Mouse (Mus musculus) megakaryocyte-erythroid progenitor cell, adult 5-6 weeks (primary cell): ENCODE data around the gene Bcat1. TPM values are rescaled to one million over a fixed set of nuclear protein-coding genes. Genes with fewer than 3 reads are reported as not detected.
"Not testable (repeated sequence)": the region's sequence is repeated elsewhere in the genome, so short reads cannot be mapped to it uniquely, and the experiment has no call there.

Experiments
- ATAC-seq: replicated peaks from 2 replicates; pipeline ENCODE4 v1.8.0; 2016; ENCODE audit warnings: mild to moderate bottlenecking, inconsistent platforms; ENCODE audit not compliant: severe bottlenecking, poor library complexity, low FRiP score, low TSS enrichment
- total RNA-seq, 2 experiments: library from RNA; stranded (forward) in 1 of 2; stranded (reverse) in 1 of 2; fragments of 200-1000, 215-1000 nt in 1 of 2; fragments of >200 nt in 1 of 2; fragmentation: Nextera tagmentation in 1 of 2; gene quantifications; 2 replicates each; pipeline ENCODE4 v1.2.3; 2014 to 2017

The Bcat1 gene
- total RNA-seq, 2 experiments from 2014 or later = 0.47 to 2.7 TPM

DNA sequence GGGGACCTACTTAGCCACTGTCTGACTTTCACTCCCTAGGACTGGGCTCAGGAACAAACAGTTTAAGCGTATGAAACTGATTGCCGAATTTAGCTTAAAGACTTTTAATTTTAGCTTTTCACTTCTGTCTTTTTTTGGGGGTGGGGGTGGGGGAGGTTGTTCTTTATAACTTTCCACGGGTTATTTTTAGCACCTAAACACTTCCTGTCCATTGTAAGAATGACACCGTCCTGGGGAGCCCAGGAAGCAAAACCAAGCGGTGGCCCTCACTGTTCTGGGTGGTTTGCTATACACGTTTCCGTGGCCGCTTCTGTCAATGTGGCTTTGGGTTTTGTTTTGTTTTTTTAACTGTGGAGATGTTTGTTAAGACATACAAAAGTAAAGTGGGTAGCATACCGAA, 24.9 kb upstream of the Bcat1 start:
- ATAC-seq = no peak

DNA sequence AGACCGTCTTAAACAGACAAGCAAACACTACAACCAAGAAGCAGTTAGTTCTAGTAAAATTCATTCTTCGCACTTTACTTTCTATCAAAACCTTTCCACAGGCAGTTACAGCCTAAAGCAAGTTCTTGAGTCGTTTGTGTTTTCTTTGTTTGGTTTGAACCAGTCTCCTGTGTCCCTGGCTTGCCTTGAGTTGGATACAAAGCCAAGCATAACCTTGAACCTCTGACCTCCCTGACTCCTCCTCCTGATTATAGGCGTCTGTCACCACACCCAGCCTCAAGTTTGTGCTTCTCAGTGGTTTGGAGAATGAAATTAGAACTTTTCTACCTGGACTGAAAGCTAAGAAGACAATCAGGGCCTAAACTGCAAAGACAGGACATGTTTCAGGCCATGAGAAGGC, 18.4 kb upstream of the Bcat1 start:
- ATAC-seq = no peak

DNA sequence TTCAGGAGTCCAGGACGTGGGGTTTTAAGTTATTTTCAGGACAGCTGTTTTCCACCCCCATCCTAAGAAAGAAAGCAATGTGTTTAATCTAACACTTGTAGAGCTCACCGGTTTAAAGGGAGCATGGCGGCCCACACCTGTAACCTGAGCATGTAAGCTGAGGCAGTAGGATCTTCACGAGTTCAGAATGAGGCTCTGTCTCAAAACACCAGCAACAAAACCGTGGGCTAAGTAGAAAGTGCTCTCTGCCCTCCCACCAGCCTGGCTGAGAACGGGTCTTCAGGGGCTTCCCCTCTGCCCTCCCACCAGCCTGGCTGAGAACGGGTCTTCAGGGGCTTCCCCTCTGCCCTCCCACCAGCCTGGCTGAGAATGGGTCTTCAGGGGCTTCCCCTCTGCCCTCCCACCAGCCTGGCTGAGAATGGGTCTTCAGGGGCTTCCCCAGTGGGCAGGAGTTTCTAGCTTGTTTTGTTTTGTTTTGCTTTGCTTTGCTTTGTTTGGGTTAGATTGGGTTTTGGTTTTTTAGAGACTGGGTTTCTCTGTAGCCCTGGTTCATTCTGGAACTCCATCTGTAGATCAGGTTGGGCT, 17.1 kb upstream of the Bcat1 start:
- not testable (repeated sequence) for ATAC-seq

DNA sequence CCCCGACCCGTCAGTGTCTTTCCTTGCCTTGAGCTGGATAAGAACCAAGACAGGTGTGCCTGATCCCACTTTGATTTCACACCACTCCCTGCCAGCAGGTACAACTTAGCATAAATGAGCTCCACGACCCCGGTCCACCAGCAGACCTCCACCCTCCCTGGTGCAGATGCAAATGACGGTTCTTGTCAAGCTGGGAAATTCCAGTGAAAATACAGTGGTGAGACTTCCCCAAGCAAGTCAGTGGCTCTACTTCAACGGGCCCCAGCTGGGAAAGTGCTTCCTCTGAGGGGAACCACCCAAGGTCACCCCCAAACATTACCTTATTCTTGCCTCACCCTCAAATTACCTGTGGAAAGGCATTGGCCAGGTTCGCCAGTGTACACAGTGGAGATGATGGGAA, 16.0 kb upstream of the Bcat1 start:
- no peak for ATAC-seq

DNA sequence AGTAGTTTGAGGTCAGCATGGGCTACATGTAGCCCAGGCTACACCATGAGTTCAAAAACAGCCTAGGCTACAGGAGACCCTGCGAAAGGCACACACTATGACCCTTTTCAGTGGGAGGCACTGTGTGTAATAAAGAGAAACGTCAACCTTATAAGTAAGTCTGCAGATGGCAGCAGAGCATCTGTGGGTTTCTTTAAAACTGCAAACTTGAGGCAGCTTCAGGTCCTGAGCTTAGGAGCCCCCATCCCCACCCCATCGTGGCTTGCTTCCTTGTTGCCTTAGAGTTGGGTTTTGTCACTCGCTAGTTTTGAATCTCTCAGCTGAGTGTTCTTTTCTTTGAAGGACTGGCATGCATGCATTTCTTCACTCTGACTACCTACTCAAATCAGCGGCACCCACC, 14.9 kb upstream of the Bcat1 start:
- ATAC-seq = no peak

DNA sequence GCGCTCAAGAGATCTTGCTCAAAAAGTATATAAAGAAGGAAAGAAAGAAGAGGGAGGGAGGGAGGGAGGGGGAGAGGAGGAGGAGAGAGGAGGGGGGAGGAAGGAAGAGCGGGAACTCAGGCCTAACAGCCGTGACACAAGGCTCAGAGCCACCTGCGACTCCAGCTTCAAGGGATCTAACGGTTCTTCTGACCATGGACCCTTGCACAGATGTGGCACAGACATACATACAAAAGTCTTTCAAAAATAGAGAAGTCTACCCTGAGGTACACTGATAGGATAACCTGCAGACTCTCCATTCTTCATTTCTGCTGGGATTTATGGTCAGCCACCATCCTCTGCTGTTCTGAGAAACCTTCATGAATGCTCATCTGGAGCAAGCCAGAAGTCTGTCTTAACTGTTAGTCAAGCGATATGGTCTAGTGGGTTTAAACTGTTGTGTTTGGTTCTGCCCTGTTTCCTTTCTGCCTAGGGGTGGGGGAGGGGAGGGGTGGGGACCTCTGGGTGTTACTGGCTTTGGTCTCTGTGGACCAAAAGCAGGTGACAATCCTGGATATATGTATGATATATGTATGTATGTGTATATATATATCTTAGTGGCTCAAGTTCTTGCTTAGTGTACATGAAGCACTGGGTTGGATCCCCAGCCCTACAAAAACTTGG, 14.3 kb upstream of the Bcat1 start:
- no peak for ATAC-seq

DNA sequence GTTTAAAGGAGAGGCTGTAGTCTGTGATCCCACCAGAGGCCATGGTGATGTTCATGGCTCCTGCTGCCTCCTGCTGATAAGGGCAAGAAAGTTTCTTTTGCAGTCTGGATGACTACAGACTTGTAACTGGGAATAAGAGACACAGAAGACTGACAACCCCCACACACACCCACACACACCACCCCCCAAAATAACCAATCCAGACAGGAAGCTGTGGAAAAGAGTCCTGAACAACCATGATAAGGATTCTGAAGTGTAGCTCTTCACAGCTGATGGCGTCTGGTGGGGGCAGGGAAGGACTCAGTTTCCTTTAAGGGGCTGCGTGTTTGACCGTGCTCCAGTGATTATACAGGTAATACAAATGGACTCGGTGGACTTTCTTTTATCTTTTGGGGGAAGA, 13.4 kb upstream of the Bcat1 start:
- peak; percentile 92 for ATAC-seq

DNA sequence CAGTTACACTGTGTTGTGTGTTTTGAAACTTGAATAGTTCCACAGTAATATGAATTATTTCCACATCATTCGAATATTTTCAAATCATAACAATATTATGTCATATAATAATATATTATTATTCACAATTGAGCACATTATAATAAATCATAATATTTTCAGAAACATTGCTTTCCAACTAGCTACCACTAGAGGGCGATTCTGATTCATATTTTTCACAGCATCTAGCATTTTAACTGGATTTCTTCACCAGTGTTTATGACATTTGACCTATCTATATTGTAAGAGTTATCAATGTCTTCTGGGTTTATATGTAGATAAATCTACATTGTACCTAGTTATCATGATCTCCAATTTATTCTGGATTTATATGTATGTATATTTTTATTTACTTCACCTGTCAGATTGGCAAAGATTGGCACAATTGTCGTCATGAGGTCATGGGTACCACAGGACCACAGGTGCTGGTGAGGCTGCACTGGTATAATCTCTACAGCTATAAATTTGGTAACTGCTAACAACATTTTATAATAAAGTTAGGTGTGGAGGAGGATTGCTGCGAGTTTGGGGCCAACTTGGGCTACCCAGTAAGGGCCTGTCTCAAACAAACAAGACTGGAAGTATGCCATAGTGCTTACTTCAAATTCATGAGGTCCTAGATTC, 12.6 kb upstream of the Bcat1 start:
- no peak for ATAC-seq

DNA sequence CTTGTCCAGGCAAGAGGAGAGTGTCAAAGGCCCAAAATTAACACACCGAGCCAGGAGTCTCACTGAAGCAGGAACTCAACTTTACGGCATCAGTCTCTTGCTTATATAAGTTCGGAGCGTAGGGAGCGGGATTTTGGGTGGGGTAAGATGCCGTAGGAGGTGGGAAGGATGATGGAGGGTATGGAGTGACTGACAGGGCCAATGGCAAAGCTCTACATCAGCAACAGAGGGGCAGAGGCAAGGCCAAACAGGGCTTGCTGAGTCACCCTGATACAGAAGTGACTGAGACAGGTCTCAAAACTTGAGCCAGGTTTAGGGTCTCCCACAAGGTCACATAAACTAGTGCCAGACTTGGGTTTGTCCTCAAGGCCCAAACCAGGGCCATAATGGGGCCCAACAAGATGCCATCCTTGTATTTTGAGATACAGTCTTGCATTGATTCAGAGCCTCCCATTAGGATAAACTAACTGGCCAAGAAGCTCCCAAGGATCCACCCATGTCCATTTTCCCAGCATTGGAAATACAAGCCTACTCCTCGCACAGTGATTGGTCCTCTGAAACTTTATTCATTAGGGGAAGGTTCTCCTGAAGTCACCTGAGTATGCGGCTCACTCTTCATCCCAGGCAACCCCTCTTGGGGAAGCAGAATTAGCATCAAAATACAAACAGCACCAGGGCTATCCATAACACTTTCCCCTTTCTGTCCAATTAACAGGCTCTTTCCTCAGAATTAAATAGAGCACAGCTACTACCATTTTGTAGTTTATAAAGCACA, 8.5 kb upstream of the Bcat1 start:
- ATAC-seq = no peak

DNA sequence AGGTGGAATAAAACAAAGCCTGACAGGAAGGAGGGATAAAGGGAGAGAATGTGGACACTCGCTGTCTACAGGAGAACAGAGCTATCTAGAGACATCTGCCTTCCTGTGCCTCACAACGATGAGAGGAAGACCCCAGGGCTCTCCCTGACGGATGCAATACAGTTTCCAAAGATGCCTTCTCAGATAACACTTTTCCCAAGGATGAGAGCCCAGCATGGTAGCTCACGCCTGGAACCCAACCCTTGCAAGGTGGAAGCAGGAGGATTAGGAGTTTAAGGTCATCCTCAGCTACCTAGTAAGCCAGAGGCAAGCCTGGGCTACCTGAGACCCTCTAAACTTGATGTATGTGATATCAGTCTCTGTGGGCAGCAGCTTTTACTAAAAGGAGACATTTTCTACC, 5.7 kb upstream of the Bcat1 start:
- no peak for ATAC-seq

DNA sequence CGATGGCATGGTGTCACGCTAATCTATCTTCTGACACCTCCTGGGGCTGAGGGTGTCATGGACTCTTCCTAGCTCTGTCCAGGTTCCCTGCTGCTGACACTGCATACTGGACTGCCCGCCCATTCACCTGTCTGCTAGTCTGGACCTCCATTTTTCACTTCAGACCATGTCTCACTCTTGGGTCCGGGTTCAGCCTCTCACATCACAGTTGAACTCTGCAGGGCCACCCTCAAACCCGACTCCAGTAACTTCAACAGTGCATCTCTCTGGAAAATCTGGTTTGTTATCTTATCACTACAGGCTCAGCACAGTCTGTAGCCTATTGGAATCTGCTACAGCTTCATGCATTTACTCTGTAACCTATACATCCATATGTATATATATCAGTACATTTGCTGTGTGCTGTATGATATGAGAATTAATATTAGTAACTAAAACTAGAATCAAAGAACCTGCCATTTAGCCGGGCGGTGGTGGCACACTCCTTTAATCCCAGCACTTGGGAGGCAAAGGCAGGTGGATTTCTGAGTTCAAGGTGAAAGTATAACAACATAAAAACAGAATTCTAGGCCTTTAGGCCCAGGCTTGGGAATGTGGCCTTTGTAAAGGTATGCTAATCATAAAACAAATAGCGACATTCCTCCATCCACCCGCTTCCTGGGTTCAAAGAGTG, 3.2 kb upstream of the Bcat1 start:
- no peak for ATAC-seq

DNA sequence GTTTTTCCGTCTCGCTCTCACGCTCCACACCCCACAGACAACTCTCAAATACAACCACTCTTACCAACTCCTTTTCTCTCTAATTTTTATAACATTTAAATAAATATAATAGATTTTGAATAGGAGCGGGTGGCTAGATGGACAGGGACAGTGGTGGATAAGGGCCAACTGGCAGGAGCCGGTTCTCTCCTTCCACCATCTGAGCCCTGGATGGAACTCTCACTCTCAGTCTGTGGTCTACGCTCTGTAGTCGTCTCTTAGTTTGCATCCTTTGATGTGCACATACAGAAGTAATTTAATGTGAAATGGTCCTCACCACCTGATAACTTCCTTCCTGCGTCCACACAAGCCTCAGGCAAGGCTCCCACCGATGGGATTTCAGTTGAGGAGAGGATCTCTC, 302 bp upstream of the Bcat1 start:
- no peak for ATAC-seq

DNA sequence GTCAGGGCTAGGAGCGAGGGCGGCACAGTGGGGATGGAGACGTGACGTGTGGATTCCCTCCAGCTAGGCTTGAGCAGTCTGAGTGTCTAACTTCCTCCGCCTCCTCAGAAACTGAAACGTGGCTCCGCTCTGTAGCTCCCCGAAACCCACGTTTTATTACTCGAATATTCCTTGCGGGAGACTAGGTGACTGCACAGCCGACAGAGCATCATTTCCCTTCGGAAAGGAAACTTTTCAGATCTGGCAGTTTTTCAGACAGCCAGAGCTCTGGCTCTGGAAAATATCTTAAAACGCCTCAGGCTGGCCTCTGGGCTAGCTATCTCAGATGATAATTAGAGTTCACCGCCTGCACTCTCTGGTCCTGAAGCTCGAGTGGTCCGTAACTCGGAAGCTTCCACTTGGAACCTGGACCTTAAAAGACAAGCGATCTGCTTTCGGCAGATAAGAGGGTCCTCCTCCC, 866 bp downstream of the Bcat1 start:
- ATAC-seq = peak; percentile 50; the same call in 1 of the 2 replicates

DNA sequence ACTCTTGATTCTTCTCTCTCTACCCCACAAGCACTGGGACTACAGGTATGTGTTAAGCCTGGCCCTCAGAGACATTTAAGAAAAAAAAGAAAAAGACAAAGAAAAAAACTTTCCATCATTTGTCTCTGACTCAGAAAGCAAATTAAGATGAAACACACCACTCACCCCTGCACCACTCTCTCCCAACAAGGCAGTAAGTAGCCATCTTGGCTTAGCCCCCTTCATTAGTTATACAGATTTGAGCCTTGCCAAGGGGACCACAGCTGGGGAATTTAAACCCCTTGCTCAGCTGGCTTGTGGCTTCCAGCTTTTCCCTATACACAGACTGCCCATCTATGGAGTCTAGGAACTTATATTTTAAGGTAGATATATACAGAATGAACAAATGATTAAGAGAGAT, 1.5 kb downstream of the Bcat1 start:
- ATAC-seq = no peak

DNA sequence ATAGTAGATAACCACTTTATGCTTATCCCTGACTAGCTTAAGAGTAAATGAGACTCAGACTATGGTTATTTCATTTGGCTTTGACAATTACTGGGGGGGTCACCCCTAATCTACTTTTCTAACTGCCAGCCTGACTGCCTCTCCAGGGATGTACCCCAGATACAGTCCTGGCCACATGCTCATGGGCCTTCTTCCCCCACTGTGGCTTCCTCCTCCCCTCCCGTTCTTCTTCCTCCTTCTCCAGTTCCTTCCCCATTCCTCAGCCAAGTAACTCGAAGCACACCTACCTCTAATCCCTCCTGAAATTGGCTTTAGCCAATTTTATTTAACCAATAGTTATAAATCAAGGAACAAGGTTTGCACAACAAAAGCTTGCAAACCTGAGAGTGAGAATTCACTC, 6.1 kb downstream of the Bcat1 start:
- ATAC-seq = no peak

DNA sequence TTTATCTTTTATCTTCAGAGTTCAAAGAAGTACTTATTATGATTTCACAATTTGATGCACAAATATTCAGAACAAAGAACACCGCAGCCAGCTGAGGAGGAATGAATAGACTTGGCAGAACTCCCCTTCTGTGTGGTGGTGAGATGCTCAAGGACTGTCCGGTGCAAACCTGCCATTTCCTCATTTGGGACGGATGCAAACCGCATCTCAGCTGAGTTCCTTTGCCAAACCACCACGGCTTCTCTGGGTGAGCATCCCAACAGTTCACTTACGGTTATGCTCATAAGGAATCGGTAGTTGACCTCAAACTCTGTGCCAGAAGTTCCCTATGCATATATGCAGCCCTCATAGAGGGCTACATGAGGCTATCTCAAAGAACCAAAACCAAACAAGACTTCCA, 6.6 kb downstream of the Bcat1 start:
- no peak for ATAC-seq

DNA sequence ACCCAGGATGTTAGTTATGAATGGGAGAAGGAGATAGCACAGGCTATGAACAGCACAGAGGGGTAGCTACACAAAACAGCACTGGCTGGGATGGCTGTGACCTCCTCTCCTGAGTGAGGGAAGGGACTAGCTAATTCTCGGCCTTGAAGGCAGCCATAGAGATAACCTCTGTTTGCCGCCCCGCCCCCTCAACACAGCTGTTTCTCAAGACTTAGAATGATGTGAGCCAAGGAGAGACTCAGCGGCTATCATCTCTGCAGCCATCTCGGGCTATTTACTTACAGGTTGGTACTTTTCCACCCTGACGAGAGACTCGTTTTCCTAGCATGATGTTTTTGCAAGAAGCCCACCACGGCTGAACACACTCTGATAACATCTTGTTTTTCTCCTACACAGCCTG, 8.3 kb downstream of the Bcat1 start:
- 0 out of 2 replicates have a peak, but pooled peaks have one; percentile 22 for ATAC-seq

DNA sequence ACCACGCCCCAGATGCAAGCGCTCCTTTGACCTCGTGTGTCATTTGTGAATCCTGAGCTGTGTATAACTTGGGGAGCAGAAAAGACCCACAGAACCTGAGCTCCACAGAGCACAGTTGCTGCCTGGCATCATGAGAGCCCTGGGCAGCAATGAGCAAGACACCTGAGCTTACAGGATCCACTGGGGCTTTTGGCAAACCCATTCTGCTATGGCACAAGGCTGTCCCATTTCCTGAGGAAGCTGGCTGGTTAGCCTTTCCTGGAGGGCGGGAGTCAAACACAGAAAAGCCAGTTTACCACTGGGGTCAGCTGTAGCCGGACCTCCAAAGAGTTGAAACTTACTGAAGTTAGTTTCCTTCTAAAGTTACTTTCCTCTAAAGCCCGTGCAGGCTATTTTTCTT, 9.6 kb downstream of the Bcat1 start:
- ATAC-seq = no peak

DNA sequence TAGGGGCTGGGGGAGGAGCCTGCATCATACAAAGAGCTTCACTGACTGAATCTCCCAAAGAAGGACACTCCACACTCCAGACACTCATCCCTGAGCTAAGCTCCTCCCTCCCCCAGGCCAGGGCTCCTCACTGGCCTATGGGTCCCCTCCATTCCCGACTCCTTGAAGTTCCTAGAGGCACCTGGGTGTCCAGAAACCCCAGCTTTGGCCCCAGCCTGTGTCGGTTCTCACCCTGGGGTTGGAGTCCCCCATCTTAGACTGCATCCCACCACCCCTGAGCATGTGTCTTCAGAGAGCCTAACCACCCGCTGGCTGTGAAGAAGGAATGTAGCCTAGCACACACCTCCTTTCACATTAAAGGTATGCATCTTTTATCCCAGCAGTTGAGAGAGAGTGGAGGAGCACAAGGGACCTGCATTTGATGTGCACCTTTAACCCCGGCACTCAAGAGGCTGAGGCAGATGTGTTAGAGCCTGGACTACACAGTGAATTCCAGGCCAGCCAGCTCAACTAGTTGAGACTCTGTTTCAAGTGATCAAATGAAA, 10.6 kb downstream of the Bcat1 start:
- ATAC-seq = no peak

DNA sequence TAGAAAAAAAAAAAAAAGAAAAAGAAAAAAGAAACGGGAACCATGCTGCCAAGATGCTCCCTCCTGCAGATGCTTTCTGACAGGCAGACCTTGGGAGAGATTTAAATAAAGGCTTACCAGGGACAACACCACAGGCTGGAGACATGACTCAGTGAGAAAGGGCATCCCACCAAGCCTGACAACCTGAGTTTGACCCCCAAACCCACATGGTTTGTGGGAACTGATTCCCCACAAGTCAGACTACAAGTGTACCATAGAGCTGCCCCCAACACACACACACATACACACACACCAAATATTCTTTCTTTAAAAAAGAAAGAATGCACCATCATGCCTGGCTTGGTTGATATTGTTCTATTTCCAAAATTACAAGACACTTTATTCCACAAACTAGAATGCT, 11.9 kb downstream of the Bcat1 start:
- ATAC-seq = no peak
